Mouse (Mus musculus): Measurements from ENCODE around the gene Elmod1.

The Elmod1 gene

DNA sequence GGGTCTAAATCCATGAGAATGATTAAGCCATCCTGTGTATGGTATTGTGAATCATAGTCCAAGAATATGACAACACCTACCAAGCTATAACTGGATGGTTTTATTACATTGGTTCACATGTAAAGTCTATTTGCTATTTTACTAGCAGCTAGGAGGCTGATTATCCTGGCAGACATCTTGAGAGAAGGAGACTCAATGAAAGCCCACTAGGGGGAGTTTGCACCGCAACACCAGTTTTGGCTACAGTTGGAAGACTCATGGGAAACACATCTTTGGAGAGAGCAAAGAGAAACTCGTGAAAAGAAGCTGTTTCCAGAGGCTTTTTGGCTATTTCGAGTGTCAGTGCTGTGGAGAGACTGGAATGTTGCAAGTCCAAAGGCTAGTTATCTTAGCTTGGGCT lies 69.7 kb downstream of the Elmod1 start:
- no peak for DNase-seq

DNA sequence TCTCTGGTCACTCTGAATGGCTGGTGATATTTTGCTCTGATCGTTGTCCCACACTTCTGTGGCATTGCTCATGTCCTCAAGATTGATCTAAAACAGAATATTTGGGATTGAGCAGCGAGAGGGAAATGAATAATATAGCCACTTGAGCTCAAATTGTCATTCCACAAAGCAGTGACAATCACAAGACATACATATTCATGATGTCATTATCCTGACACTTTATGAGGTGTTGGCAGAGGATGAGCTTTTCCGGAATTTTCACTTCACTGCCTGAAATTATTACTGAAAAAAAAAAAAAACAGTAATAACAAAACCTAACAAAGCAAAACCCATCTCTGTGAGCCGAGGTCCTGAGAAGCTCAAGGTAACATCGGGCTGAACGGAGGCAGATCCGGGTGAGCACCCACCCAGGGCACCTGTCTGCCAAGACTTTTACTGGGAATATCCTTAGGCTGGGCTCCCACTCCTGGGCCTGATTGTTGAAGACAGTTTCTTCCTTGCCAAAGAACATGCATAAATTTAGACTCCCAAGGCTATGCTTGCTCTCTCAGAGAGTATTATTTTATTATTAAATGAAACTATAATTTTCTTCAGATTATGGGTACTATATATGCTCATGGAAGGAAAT lies 71.8 kb downstream of the Elmod1 start:
- no peak for DNase-seq

DNA sequence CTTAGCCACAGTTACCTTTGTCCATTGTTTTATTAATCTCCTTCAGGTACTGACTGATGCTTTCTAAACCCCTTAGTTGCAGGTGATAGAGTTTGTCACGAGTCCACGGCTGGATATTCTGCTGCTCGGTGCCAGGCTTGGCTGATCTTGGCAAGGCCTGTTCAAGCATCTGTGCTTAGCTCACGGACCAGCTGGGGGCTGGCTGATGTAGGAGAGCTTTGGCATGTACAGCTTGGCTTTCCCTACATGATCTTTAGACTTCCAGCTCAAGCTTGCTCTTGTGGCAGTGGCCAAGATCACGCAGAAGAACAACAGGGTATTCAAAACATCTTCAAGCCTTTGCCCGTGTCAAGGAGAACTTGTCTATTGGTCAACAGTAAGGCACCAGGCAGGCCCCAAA lies 75.3 kb downstream of the Elmod1 start:
- no peak for DNase-seq

DNA sequence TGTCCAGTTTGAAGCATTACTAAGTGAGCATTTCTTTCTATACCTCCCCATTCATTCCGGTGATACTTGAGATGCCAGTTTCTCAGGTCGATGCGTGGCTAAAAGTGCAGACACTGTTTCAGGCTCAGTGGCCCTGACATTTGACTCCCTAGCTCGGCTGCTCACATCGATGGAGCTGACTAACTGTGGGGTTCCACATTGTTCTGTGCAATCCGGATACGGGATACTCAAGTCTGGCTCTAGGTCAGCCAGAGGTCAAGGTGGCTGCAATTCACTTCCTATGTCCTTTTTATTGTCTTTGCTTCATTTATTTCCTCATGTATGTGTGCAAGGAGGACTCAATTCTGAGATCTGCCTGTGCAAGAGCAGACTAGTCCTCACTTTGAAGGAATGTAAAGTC lies 79.3 kb downstream of the Elmod1 start:
- no peak for DNase-seq

DNA sequence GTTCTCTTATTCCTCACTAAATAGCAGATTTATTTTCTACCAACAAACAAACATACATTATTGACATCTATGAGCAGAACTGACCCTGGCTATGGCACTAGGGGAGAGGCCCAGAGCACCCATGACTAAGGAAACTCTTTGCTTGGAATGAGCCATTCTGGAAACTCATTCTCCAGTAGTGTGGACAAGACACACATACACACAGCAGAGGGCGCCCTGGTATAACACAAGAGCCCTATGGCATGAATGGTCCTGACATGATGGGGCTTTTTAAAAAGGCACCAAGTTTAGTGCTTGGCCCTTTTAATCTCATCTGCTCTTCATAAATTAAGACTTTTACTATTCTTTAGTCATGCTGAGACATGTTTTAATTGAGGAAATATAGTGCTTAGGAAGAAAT lies 85.0 kb downstream of the Elmod1 start:
- DNase-seq, result no peak

DNA sequence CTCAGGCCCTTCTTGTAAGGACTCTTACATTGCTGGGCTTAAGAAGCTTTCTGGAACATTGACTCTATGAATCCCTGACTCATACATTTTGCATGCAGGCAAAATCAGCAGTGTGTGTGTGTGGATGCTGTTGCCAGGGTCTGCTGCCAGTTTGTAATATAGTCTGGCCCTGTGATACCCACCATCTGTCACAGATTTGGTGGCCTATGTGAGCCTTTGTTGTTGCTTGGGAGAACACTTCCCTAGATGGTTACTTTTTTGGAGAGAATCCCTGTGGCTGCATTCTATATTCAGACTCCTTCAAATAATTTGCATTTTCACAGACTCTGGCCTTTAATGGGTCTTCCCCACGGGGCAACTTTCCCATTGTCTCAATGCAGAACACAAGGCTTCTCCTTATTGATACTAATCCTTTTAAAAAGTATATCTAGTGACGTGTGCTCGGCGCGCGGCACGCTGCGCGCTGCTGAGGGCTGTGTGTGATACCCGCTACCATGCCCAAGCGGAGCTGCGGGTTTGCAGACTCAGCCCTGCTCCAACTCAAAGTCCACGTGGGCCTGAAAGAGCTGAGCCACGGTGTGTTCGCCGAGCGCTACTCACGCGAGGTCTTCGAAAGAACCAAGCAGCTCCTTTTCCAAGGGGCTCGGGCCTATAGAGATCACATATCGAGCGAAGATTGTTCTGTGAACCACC lies 91.4 kb downstream of the Elmod1 start:
- DNase-seq, result no peak

DNA sequence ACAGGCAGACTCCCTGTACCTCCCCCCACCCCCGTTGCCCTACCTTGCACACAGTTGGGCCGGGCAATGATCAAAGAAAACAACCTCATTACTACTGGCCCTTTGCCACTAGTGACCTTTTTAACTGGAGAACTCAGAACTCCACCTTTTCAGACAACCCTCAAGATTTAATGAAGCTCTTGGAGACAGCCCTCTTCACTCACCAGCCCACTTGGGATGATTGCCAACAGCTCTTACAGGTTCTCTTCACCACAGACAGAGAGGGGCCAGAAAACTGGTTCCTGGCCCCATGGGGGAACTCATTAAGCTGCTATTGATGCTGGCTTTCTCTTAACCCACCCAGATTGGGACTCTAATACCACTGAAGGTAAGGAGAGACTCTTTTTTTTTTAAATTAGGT lies 97.7 kb downstream of the Elmod1 start:
- no peak for DNase-seq

DNA sequence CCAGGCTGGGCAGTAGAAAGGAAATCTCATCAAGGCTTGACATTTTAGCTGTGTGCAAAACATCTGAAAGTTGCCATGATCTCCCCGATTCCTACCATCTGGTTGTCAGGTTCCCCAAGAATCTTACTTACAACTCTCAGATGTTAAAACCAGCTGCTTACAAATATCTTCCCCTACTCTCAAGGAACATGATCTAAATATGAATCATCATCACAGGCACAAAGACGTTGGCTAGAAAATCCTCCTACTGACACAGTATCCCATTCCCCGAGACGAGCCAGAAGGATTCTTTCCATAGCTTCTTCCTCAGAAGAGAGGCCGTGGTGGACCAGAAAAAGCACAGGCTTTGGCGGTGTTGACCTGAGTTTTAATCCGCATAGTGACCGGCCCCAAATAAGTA lies 101.9 kb downstream of the Elmod1 start:
- DNase-seq, result no peak

Data from spleen, adult 18-20 months (tissue).